Mouse (Mus musculus) MEL (cell line): Measurements from ENCODE around the gene Bcas3.

Source experiments
- CHD2 ChIP-seq: IDR thresholded peaks from 2 replicates; pipeline ENCODE4 v1.6.1; 2011; ENCODE audit warnings: low read length, improper control_type of control experiment
- CTCF ChIP-seq, 3 experiments: IDR thresholded peaks in 2 of 3; conservative IDR thresholded peaks in 1 of 3; 2 replicates each; pipeline ENCODE4 v1.5.1; 2011 to 2012; ENCODE audit warnings: low read length in 3 of 3, low read depth in 2 of 3, mild to moderate bottlenecking in 2 of 3, improper control_type of control experiment in 1 of 3, inconsistent platforms in 1 of 3, mixed read lengths in 1 of 3, moderate library complexity in 1 of 3; ENCODE audit not compliant: control insufficient read depth in 1 of 3, insufficient read depth in 1 of 3, poor library complexity in 1 of 3, severe bottlenecking in 1 of 3
- EP300 ChIP-seq, 2 experiments: IDR thresholded peaks; 2 replicates each; pipeline ENCODE4 v1.6.1; 2011; ENCODE audit warnings: improper control_type of control experiment in 2 of 2, low read length in 2 of 2, low read depth in 1 of 2, mild to moderate bottlenecking in 1 of 2
- GABPA ChIP-seq: IDR thresholded peaks from 2 replicates; pipeline ENCODE4 v1.6.1; 2012; ENCODE audit warnings: low read depth, mild to moderate bottlenecking, inconsistent platforms, low read length, improper control_type of control experiment, moderate library complexity
- GATA1 ChIP-seq: IDR thresholded peaks from 2 replicates; pipeline ENCODE4 v1.6.1; 2011; ENCODE audit warnings: low read depth, low read length, improper control_type of control experiment
- MAFK ChIP-seq: IDR thresholded peaks from 2 replicates; pipeline ENCODE4 v1.6.1; 2011; ENCODE audit warnings: low read depth, mild to moderate bottlenecking, low read length, improper control_type of control experiment, borderline replicate concordance
- MAX ChIP-seq: IDR thresholded peaks from 2 replicates; pipeline ENCODE4 v1.6.1; 2011; ENCODE audit warnings: low read length, improper control_type of control experiment
- MYC ChIP-seq: IDR thresholded peaks from 2 replicates; pipeline ENCODE4 v1.6.1; 2011; ENCODE audit warnings: low read depth, mild to moderate bottlenecking, low read length, improper control_type of control experiment, moderate library complexity
- POLR2A ChIP-seq, 2 experiments: IDR thresholded peaks; 2 replicates each; pipeline ENCODE4 v1.6.1; 2011 to 2012; ENCODE audit warnings: low read length in 2 of 2, mild to moderate bottlenecking in 2 of 2, control low read depth in 1 of 2, improper control_type of control experiment in 1 of 2, low read depth in 1 of 2, moderate library complexity in 1 of 2; ENCODE audit not compliant: control insufficient read depth in 1 of 2, insufficient read depth in 1 of 2, poor library complexity in 1 of 2
- TCF12 ChIP-seq: IDR thresholded peaks from 2 replicates; pipeline ENCODE4 v1.6.1; 2014; ENCODE audit warnings: low read depth, mild to moderate bottlenecking, inconsistent platforms, low read length, improper control_type of control experiment, moderate library complexity
- USF2 ChIP-seq, 2 experiments: IDR thresholded peaks; 2 replicates each; pipeline ENCODE4 v1.6.1; 2011 to 2012; ENCODE audit warnings: improper control_type of control experiment in 2 of 2, low read length in 2 of 2, borderline replicate concordance in 1 of 2, inconsistent platforms in 1 of 2, low read depth in 1 of 2, mild to moderate bottlenecking in 1 of 2; ENCODE audit not compliant: insufficient read depth in 1 of 2
- ZMIZ1 ChIP-seq: IDR thresholded peaks from 2 replicates; pipeline ENCODE4 v1.6.1; 2012; ENCODE audit warnings: low read depth, mild to moderate bottlenecking, inconsistent platforms, low read length, improper control_type of control experiment, moderate library complexity
- ZNF384 ChIP-seq: IDR thresholded peaks from 2 replicates; pipeline ENCODE4 v1.6.1; 2012; ENCODE audit warnings: low read depth, mild to moderate bottlenecking, inconsistent platforms, low read length, improper control_type of control experiment

DNA sequence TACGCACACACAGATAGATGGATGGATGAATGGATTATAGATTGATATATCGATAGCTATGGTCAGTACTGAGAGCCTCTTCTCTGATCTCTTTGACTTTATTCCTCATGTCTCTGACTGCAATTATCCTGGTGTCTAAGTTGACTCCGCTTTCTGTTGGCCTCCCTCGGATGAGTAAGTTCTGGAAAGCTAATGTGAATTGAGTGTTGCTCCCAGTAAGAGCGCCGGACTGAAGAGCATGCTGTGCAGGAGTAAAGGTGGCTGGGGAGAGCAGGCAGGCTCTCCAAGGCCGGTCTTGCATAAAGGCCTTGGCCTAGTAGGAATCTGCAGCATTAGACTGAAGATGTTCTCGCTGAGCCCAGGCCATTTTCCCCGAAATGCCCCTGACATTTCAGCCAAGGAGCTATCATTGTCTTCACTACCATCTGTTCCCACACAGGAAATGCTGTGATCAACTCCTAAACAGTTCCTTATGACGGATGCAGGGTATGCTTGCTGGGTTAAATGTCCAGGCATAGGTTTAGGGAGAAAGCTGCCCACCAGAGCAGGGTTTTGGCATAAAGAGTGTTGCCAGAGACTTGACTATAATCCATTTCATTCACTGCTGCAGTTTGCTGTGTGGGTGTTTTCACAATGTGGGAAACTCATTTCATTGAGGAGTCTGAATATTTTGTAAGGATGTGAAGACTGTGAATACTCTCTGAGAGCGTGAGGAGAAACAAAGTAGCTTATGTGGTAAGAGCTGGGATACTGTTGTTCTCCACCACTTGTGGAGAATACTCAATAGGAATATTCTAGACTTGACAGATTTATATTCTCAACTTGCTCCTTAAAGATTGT lies 328.8 kb downstream of the Bcas3 start:
- no peak for TF ChIP-seq POLR2A (IDR thresholded peaks at IDR 0.05; ENCODE audit: control insufficient read depth in 1 of 2, insufficient read depth in 1 of 2, low read depth in 1 of 2, low read length in 2 of 2, poor library complexity in 1 of 2)
- no peak for TF ChIP-seq ZMIZ1
- no peak for TF ChIP-seq CTCF (IDR thresholded peaks at IDR 0.05 in 2 of 3, conservative IDR thresholded peaks at IDR 0.05 in 1 of 3; ENCODE audit: control insufficient read depth in 1 of 3, insufficient read depth in 1 of 3, low read depth in 2 of 3, low read length in 3 of 3, poor library complexity in 1 of 3, severe bottlenecking in 1 of 3)
- TF ChIP-seq GATA1 = no peak
- no peak for TF ChIP-seq CHD2
- TF ChIP-seq ZNF384 = no peak
- TF ChIP-seq MAFK = no peak
- TF ChIP-seq MYC = no peak
- no peak for TF ChIP-seq GABPA
- no peak for TF ChIP-seq MAX
- no peak for TF ChIP-seq EP300 (IDR thresholded peaks at IDR 0.05; ENCODE audit: low read depth in 1 of 2, low read length in 2 of 2)
- TF ChIP-seq TCF12 = no peak
- TF ChIP-seq USF2 (IDR thresholded peaks at IDR 0.05; ENCODE audit: borderline replicate concordance in 1 of 2, insufficient read depth in 1 of 2, low read depth in 1 of 2, low read length in 2 of 2) = no peak
